Mouse (Mus musculus) cerebellum, adult 2 months (tissue): ENCODE measurements around the gene Slc9a3. TPM values are rescaled to one million over a fixed set of nuclear protein-coding genes. Genes with fewer than 3 reads are reported as not detected.

Experiments used
- DNase-seq, 2 experiments: peaks; one replicate each; pipeline ENCODE4 v3.0.0; 2021
- H3K27ac ChIP-seq: fragments of 200-500 bp; 2 replicates; pipeline ENCODE4 v1.5.1; 2012; ENCODE audit warnings: low read length, control low read depth, inconsistent platforms; ENCODE audit not compliant: insufficient read depth
- H3K27me3 ChIP-seq: fragments of 200-500 bp; 2 replicates; pipeline ENCODE4 v1.6.1; 2012; ENCODE audit warnings: inconsistent platforms, mild to moderate bottlenecking, low read length, moderate library complexity; ENCODE audit not compliant: control insufficient read depth, insufficient read depth
- H3K4me1 ChIP-seq: fragments of 200-500 bp; 2 replicates; pipeline ENCODE4 v1.6.1; 2011; ENCODE audit warnings: low read length; ENCODE audit not compliant: control insufficient read depth, insufficient read depth
- H3K4me3 ChIP-seq: fragments of 200-500 bp; replicated peaks from 2 replicates; pipeline ENCODE3; 2011; ENCODE audit warnings: mild to moderate bottlenecking, low read depth, low read length, control low read depth; ENCODE audit not compliant: insufficient read depth
- CTCF ChIP-seq: fragments of 200-500 bp; IDR thresholded peaks from 2 replicates; pipeline ENCODE4 v1.5.1; 2011; ENCODE audit warnings: low read depth, mild to moderate bottlenecking, control low read depth, low read length, moderate library complexity, borderline replicate concordance; ENCODE audit not compliant: insufficient read depth
- POLR2A ChIP-seq: fragments of 200-500 bp; IDR thresholded peaks from 2 replicates; pipeline ENCODE4 v1.6.1; 2011; ENCODE audit warnings: low read length, control low read depth, borderline replicate concordance; ENCODE audit not compliant: insufficient read depth
- WGBS: fragments of 180-500 bp; shearing (Covaris S2); methylation state at CpG from one replicate; pipeline ENCODE4 v1.1.7; 2018; 5-methylcytosine and 5-hydroxymethylcytosine counted together
- polyA plus RNA-seq: library from polyadenylated mRNA; depleted of rRNA; stranded (reverse); fragments of >200 nt; gene quantifications from 2 replicates; pipeline ENCODE4 v1.2.3, GENCODE M21; 2012; rRNA removed

Slc9a3 gene
- polyA plus RNA-seq, result 7.4 and 10.9 TPM in 2 replicates

DNA sequence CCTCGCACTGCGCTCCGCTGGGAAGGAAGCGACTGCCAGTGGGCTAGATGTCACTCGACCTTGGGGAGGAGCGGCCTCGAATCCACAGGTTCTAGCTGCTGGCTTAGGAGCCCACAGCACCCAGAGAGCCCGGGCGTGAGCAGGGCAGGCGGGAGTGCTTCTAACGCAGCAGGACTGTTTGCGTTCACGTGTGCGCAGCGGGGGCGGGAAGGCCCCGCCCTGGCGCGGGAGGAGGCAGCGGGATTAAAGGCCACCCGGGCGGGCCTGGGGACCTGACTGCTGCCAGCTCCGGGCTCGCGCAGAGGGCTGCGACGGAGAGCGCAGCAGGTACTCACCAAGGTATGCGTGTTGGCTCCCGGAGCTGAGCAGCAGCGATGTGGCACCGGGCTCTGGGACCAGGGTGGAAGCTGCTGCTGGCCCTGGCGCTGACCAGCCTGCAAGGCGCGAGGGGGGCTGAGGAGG lies at the start of gene Slc9a3:
Slc9a3 (plus strand) TSS at position 317 of the 462 bp plus-strand sequence.
- Histone ChIP-seq H3K27ac (no peak within 1 kb of the TSS), H3K27me3 (peaks cover 2% of the 10 kb centered on the region; the same call in 1 of the 2 replicates), H3K4me1 (no peaks in the 10 kb centered on the region), H3K4me3 (no peak within 1 kb of the TSS)
- DNase-seq, result no peak
- WGBS, result 2% methylated on average over 35 of the region's 35 CpGs
- no peak for TF ChIP-seq CTCF
- TF ChIP-seq POLR2A, result no peak

DNA sequence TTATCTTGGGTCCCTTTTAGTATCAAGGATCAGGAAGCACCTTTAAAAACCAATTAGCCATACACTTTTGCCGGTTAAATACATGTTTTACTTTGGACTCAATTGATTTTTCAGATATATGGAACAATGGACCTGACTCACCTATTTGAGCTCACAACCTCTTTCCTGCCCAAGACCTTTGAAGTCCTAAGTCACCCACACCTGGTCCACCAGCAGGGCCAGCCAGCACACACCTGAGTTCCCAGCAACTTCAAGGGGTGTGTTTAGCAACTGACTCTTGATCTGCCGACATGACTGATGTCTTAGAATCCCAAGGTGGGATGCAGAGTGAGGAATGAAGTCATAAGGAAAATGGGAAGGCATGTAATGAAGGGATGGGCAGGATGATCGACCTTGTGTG lies 49.5 kb upstream of the Slc9a3 start:
- Histone ChIP-seq H3K4me3 (no peak overlapping the region), H3K27ac (no peak overlapping the region), H3K4me1 (no peaks in the 10 kb centered on the region), H3K27me3 (no peaks in the 10 kb centered on the region)
- DNase-seq, result no peak
- TF ChIP-seq CTCF (no peak), POLR2A (no peak)
- 67% methylated on average over 3 of the region's 3 CpGs for WGBS

DNA sequence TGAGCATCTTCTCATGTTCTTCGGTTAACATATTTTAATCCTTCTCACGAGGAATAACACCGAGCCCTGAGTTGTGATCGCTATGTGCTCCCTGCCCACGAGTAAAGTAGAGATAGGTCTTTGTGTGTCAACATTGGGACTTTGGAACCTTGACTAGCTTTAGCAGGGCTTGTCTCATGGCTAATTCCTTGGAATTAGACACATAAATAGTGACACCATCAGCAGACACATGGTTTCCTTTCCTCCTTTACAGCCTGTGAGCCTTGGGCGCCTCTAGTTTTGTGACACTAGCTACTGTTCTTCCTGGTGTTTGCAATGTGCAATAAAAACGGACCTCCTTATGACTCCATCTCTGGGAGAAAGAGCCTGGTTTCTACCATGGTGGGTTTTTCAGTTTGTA lies 47.9 kb upstream of the Slc9a3 start:
- Histone ChIP-seq H3K27me3 (no peaks in the 10 kb centered on the region), H3K4me3 (no peak overlapping the region), H3K27ac (no peak overlapping the region), H3K4me1 (no peaks in the 10 kb centered on the region)
- 87% methylated on average over 7 of the region's 7 CpGs for WGBS
- DNase-seq, result no peak
- TF ChIP-seq CTCF (no peak), POLR2A (no peak)

DNA sequence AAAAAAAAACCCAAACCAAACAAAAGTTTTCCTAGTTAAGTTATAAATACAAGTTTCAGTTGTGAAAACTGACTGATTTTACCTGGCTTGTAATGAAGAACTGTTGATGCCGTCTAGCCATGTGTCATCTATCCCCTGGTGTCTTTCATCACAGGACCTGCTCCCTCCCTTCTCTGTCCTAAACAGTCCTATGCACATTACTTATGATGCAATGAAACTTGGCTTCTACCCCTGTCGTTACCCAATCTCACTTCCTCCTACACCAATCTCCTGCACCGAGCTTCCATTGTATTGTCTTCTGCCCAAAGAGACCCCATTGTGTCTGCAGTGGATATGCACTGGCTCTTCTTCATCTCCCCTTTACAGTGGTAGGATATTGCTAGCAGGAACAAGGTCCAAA lies 31.0 kb upstream of the Slc9a3 start:
- no peak overlapping the region for H3K4me3 ChIP-seq
- DNase-seq, result no peak
- no peaks in the 10 kb centered on the region for H3K27me3 ChIP-seq
- no peak overlapping the region for H3K27ac ChIP-seq
- TF ChIP-seq POLR2A (no peak), CTCF (no peak)
- H3K4me1 ChIP-seq, result no peaks in the 10 kb centered on the region
- 76% methylated on average over 3 of the region's 3 CpGs for WGBS

DNA sequence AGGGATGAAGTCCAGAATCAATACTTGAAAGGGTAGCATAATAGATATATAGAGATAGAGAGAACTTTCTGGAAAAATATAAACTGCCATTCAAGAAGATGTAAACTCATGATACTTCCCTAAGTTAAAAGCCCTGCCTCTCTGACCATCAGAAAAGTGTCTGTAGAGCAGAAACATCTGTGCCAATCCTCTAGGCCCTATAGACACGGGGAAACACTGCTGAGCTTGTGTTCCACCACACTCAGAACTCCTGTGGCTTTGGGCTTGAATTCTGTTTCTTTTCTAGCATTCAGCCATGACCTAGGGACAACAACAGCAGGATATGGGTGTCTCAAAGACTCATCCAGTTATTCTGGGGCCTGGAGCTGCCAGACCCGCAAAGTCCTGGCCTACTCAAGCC lies 25.3 kb upstream of the Slc9a3 start:
- H3K4me3 ChIP-seq, result no peak overlapping the region
- DNase-seq, result no peak
- TF ChIP-seq CTCF (no peak), POLR2A (no peak)
- no peak overlapping the region for H3K27ac ChIP-seq
- H3K4me1 ChIP-seq, result no peaks in the 10 kb centered on the region
- H3K27me3 ChIP-seq, result no peaks in the 10 kb centered on the region
- 56% methylated on average over 2 of the region's 2 CpGs for WGBS

DNA sequence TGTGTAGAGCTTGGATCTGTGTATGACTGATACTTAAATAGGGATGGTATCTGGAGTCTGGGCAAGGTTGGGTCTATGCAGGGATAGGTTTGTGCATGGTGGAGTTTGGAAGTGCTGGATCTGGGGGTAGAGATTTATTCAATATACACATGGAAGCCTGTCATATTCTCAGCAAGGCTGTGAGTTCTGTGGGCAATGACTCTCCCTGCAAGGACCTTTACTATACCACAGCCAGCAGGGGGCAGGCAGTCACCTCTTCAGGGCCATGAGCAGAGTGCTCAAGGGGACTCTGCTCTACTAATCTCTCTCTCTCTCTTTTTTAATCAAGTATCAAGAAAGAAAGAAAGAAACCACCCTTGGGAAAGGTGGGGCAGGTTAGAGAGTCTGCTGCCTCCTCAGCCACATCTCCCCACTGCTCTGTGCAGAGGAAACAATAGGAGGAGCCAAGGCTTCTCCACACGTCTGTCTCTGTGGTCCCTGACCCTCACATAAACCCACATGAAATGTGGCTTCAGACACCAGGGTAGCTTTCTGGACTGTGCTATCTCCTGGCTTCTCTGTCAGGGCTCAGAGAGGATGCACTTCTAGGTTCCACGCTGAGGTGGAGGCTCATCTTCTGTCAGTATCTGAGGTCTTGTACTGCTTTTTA lies 24.4 kb upstream of the Slc9a3 start:
- Histone ChIP-seq H3K4me3 (no peak overlapping the region), H3K4me1 (no peaks in the 10 kb centered on the region), H3K27me3 (no peaks in the 10 kb centered on the region), H3K27ac (no peak overlapping the region)
- WGBS, result 51% methylated on average over 2 of the region's 2 CpGs
- TF ChIP-seq CTCF (peak; percentile 59; the same call in 1 of the 2 replicates), POLR2A (no peak)
- DNase-seq, result peak; percentile 28 to 37

DNA sequence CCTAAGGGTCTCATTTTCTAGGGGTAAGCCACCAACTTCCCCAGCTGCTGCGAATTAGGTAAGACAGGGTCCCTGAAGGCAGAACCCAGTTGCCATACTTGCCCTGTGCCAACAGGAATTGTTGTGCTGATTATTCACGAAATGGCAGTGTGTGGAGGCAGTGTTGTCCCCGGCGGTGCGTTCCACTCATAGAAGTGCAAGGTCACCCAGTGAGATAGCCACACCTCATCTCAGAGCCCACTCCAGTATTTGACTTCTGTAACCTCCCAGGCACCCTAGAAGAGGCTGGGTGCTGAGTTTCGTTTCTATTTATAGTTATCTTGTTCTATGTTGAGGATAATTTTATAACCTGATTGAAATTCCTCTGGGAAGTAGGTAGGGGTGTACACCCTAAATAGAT lies 22.3 kb upstream of the Slc9a3 start:
- TF ChIP-seq CTCF, result no peak
- no peak for TF ChIP-seq POLR2A
- WGBS, result 86% methylated on average over 6 of the region's 6 CpGs
- peaks cover 5% of the 10 kb centered on the region; the same call in 1 of the 2 replicates for H3K4me1 ChIP-seq
- H3K27me3 ChIP-seq, result no peaks in the 10 kb centered on the region
- DNase-seq, result no peak
- H3K27ac ChIP-seq, result no peak overlapping the region
- H3K4me3 ChIP-seq, result no peak overlapping the region

DNA sequence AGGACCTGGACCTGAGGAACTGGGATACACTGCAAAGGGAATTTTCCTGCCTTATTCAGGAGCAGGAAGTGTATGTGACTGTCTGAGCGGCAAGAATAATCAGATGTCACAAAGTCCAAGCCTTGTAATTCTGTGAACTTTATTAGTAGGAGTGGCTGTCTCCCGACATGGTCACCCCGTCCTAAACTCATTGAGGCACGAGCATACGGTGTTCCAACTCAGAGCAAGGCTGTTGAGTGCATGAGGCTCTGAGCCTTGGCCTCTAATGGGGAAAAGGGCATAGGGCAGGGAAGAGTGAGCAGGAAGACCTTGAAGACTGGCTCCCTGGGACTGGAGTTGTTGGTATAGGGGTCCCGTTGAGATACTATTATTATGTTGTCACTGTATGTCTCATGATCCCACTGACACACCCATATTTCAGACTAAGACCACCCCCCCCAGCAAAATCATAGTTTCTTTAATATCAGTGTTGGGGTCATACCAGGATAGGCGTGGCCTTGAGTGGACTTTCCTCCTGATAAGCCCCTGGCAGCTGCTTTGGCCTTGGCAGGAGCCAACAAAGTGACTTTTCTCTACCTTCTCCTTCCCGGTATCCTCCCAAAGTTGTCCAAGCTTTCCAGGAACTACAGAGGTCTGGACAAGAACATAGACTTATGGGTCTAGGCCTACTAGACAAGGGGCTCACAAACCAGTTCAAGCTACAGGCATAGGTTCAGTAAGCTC lies 19.0 kb upstream of the Slc9a3 start:
- H3K27me3 ChIP-seq, result no peaks in the 10 kb centered on the region
- no peak for DNase-seq
- 90% methylated on average over 8 of the region's 8 CpGs for WGBS
- peaks cover 11% of the 10 kb centered on the region; the same call in 1 of the 2 replicates for H3K4me1 ChIP-seq
- H3K4me3 ChIP-seq, result no peak overlapping the region
- TF ChIP-seq CTCF, result no peak
- no peak overlapping the region for H3K27ac ChIP-seq
